Mouse (Mus musculus): ENCODE results near the gene Ercc8. TPM values are rescaled to one million over a fixed set of nuclear protein-coding genes. Genes with fewer than 3 reads are reported as not detected.

The Ercc8 gene
- polyA plus RNA-seq, 1 experiment from 2014 or later: 11.8 TPM

DNA sequence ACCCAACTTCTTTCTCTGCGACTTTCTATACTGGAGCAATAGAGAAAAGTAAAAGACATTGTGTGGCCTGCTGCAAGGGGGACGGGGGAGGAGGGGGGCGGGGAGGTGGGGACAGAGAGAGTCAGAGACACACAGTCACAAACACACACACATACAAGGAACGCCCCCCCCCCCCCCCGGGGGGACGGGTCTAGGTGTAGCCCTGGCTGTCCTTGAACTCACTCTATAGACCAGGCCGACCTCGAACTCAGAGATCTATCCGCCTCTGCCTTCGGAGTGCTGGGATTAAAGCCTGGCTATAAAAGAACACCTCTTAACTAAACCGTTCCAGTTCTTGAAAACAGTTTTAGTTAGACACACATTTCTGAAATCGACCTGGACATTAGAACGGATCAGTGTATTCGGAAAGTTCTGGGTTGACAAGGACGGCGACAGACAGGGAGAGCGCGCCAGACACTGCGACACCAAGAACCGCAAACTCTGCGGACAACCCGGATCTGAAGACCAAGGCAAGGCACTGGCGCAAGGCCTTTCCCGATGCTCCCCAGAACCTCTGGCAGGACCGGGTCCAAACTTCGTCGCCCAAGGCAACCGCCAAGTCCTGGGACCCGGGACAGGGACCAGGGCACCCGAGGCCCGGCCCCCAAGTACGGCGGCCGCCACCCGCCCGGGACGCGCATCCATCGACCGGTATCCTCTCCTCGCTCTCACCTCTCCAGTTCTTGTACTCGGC is 633 bp upstream of the Ercc8 start:
- WGBS: 5% methylated on average over 40 of the region's 42 CpGs
- Histone ChIP-seq H3K4me3 (ENCODE audit: control insufficient read depth in 1 of 2, insufficient read depth in 1 of 2, low read depth in 1 of 2, low read length in 2 of 2) (peak overlapping the region; percentile 90 to 95), H3K36me3 (ENCODE audit: control insufficient read depth, insufficient read depth, low read length) (peaks cover 14% of the 10 kb centered on the region), H3K4me2 (ENCODE audit: low read length) (peak overlapping the region; percentile 85), H3K9ac (ENCODE audit: low read length) (peak overlapping the region; percentile 85), H3K9me3 (ENCODE audit: control insufficient read depth, low read length) (no peaks in the 10 kb centered on the region), H3K4me1 (ENCODE audit: control insufficient read depth in 2 of 2, insufficient read depth in 2 of 2, low read length in 2 of 2) (peaks cover 3 to 9% of the 10 kb centered on the region in 2 experiments; a peak in 2 of 4 replicates), H3K27ac (replicated peaks in 1 of 2; ENCODE audit: control insufficient read depth in 1 of 2, insufficient read depth in 1 of 2, low read depth in 2 of 2, low read length in 2 of 2) (peak overlapping the region in 1 of 2 experiments; percentile 24; a peak in 1 of 4 replicates), H3K27me3 (ENCODE audit: control insufficient read depth, insufficient read depth, low read length) (no peaks in the 10 kb centered on the region)
- ATAC-seq (ENCODE audit: insufficient number of reproducible peaks, insufficient read depth, low FRiP score, low read depth): peak; percentile 6; the same call in 1 of the 2 replicates

DNA sequence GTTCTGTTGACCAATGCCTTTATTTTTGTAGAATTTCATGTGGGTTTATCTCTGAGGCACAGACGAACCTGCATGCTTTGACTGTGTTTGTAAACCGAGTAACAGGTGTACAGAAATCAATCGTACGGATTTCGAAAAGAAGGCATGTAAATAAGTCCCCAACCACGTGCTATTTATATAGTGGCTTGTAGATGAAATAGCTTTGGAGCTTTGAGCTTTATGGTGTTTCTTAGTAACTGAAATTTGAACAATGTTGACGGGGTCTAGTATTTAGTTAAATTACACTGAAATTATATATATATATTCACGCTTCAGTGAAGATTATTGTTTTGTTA is 677 bp downstream of the Ercc8 start:
- Histone ChIP-seq H3K9me3 (ENCODE audit: control insufficient read depth, low read length) (no peaks in the 10 kb centered on the region), H3K36me3 (ENCODE audit: control insufficient read depth, insufficient read depth, low read length) (peaks cover 14% of the 10 kb centered on the region), H3K4me1 (ENCODE audit: control insufficient read depth in 2 of 2, insufficient read depth in 2 of 2, low read length in 2 of 2) (peaks cover 3 to 9% of the 10 kb centered on the region in 2 experiments; a peak in 2 of 4 replicates), H3K9ac (ENCODE audit: low read length) (peak overlapping the region; percentile 85), H3K4me2 (ENCODE audit: low read length) (peak overlapping the region; percentile 85), H3K27me3 (ENCODE audit: control insufficient read depth, insufficient read depth, low read length) (no peaks in the 10 kb centered on the region), H3K27ac (replicated peaks in 1 of 2; ENCODE audit: control insufficient read depth in 1 of 2, insufficient read depth in 1 of 2, low read depth in 2 of 2, low read length in 2 of 2) (no peak overlapping the region), H3K4me3 (ENCODE audit: control insufficient read depth in 1 of 2, insufficient read depth in 1 of 2, low read depth in 1 of 2, low read length in 2 of 2) (peak overlapping the region; percentile 90 to 95)
- ATAC-seq (ENCODE audit: insufficient number of reproducible peaks, insufficient read depth, low FRiP score, low read depth): no peak
- 6% methylated on average over 8 of the region's 8 CpGs for WGBS

DNA sequence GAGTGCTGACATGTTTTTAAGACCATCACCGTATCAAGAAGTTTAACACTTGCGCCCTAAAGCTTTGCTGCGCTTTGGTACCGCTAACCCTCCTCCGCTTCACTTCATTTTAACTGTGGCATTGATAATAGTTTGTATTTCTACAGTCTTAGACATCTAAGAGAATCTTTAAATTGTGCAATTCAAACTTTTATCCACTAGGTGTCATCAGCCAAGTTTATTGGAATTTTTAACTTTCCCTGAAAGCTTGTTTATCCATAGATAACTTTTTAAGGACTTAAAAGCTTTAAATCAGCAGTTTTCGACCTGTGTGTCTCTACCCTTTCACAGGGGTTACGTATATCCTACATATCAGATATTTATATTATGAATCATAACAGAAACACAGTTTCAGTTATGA is 1.4 kb downstream of the Ercc8 start:
- Histone ChIP-seq H3K9me3 (ENCODE audit: control insufficient read depth, low read length) (no peaks in the 10 kb centered on the region), H3K27me3 (ENCODE audit: control insufficient read depth, insufficient read depth, low read length) (no peaks in the 10 kb centered on the region), H3K9ac (ENCODE audit: low read length) (no peak overlapping the region), H3K4me2 (ENCODE audit: low read length) (0 out of 2 replicates have a peak overlapping the region, but pooled peaks have one; percentile 85), H3K27ac (replicated peaks in 1 of 2; ENCODE audit: control insufficient read depth in 1 of 2, insufficient read depth in 1 of 2, low read depth in 2 of 2, low read length in 2 of 2) (no peak overlapping the region), H3K36me3 (ENCODE audit: control insufficient read depth, insufficient read depth, low read length) (peaks cover 14% of the 10 kb centered on the region), H3K4me3 (ENCODE audit: control insufficient read depth in 1 of 2, insufficient read depth in 1 of 2, low read depth in 1 of 2, low read length in 2 of 2) (no peak overlapping the region), H3K4me1 (ENCODE audit: control insufficient read depth in 2 of 2, insufficient read depth in 2 of 2, low read length in 2 of 2) (peaks cover 3 to 9% of the 10 kb centered on the region in 2 experiments; a peak in 2 of 4 replicates)
- ATAC-seq (ENCODE audit: insufficient number of reproducible peaks, insufficient read depth, low FRiP score, low read depth): no peak
- 59% methylated on average over 7 of the region's 7 CpGs for WGBS

DNA sequence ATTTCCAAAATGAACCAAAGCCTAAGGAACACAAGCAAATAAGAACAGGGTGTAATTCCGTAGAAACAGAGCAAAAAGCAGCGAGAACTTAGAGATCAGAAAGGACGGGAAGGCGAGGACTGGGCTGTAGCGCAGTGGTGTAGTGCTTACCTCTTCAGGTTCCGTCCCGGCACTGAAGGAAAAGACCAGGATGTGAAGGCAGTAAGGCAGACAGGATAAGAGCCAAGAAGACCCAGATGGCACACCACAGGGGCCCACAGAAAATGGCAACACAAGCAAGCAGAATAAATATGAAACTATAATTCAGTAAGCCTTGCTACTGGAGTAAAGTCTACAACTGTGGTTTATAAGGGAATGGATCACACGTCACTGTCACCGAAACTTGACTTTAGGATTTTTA is 5.4 kb downstream of the Ercc8 start:
- peaks cover 14% of the 10 kb centered on the region for H3K36me3 ChIP-seq (ENCODE audit: control insufficient read depth, insufficient read depth, low read length)
- no peaks in the 10 kb centered on the region for H3K9me3 ChIP-seq (ENCODE audit: control insufficient read depth, low read length)
- no peak overlapping the region for H3K27ac ChIP-seq (replicated peaks in 1 of 2; ENCODE audit: control insufficient read depth in 1 of 2, insufficient read depth in 1 of 2, low read depth in 2 of 2, low read length in 2 of 2)
- no peak overlapping the region for H3K4me2 ChIP-seq (ENCODE audit: low read length)
- no peak for ATAC-seq (ENCODE audit: insufficient number of reproducible peaks, insufficient read depth, low FRiP score, low read depth)
- H3K27me3 ChIP-seq (ENCODE audit: control insufficient read depth, insufficient read depth, low read length): no peaks in the 10 kb centered on the region
- no peak overlapping the region for H3K4me3 ChIP-seq (ENCODE audit: control insufficient read depth in 1 of 2, insufficient read depth in 1 of 2, low read depth in 1 of 2, low read length in 2 of 2)
- H3K9ac ChIP-seq (ENCODE audit: low read length): no peak overlapping the region
- 95% methylated on average over 9 of the region's 9 CpGs for WGBS
- H3K4me1 ChIP-seq (ENCODE audit: control insufficient read depth in 2 of 2, insufficient read depth in 2 of 2, low read length in 2 of 2): peaks cover 3 to 9% of the 10 kb centered on the region in 2 experiments; a peak in 1 of 4 replicates

DNA sequence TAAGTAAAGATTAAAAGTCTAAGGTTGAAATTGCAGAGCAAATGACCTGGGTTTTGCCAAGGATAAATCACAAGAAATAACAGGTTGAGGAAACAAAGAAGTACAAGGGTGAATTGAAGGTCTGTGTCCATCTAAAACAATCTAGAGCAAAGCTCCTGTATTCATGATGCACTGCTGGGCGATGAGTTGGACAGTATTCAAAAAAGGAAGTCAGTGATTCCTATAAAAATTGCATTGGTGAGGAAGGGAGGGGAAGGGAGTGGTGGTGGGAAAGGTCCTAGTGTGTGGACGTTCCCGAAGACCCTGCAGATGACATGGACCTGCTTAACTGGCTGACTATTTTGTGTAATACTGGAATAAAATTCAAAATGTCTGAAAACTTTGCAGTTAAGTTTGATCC is 6.1 kb downstream of the Ercc8 start:
- WGBS: 83% methylated on average over 3 of the region's 3 CpGs
- no peak overlapping the region for H3K4me2 ChIP-seq (ENCODE audit: low read length)
- H3K4me1 ChIP-seq (ENCODE audit: control insufficient read depth in 2 of 2, insufficient read depth in 2 of 2, low read length in 2 of 2): peaks cover 2 to 3% of the 10 kb centered on the region in 2 experiments; a peak in 1 of 4 replicates
- ATAC-seq (ENCODE audit: insufficient number of reproducible peaks, insufficient read depth, low FRiP score, low read depth): no peak
- H3K9ac ChIP-seq (ENCODE audit: low read length): no peak overlapping the region
- H3K27ac ChIP-seq (replicated peaks in 1 of 2; ENCODE audit: control insufficient read depth in 1 of 2, insufficient read depth in 1 of 2, low read depth in 2 of 2, low read length in 2 of 2): no peak overlapping the region
- H3K36me3 ChIP-seq (ENCODE audit: control insufficient read depth, insufficient read depth, low read length): peaks cover 21% of the 10 kb centered on the region
- H3K4me3 ChIP-seq (ENCODE audit: control insufficient read depth in 1 of 2, insufficient read depth in 1 of 2, low read depth in 1 of 2, low read length in 2 of 2): no peak overlapping the region
- no peaks in the 10 kb centered on the region for H3K27me3 ChIP-seq (ENCODE audit: control insufficient read depth, insufficient read depth, low read length)
- H3K9me3 ChIP-seq (ENCODE audit: control insufficient read depth, low read length): no peaks in the 10 kb centered on the region

DNA sequence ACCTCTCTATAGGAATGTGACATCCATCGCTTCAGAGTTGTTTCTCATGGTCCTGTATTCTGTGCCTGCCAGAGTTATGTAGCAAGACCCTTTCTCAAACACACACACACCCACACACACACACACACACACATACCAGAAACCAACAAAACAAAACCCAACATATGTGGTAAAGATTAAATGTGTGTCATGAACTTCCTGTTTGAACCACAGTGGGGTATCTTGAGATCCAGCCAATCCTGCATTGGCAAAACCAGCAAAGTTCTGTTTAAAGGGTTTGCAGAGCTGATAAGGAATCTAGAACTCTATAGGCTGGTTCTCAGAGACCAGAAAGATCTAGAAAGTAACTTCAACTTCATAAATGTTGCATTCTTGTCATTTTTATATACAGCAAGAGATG is 11.5 kb downstream of the Ercc8 start:
- Histone ChIP-seq H3K4me1 (ENCODE audit: control insufficient read depth in 2 of 2, insufficient read depth in 2 of 2, low read length in 2 of 2) (no peaks in the 10 kb centered on the region), H3K27ac (replicated peaks in 1 of 2; ENCODE audit: control insufficient read depth in 1 of 2, insufficient read depth in 1 of 2, low read depth in 2 of 2, low read length in 2 of 2) (no peak overlapping the region), H3K36me3 (ENCODE audit: control insufficient read depth, insufficient read depth, low read length) (peaks cover 48% of the 10 kb centered on the region), H3K27me3 (ENCODE audit: control insufficient read depth, insufficient read depth, low read length) (no peaks in the 10 kb centered on the region), H3K9ac (ENCODE audit: low read length) (no peak overlapping the region), H3K4me2 (ENCODE audit: low read length) (no peak overlapping the region), H3K9me3 (ENCODE audit: control insufficient read depth, low read length) (no peaks in the 10 kb centered on the region), H3K4me3 (ENCODE audit: control insufficient read depth in 1 of 2, insufficient read depth in 1 of 2, low read depth in 1 of 2, low read length in 2 of 2) (no peak overlapping the region)
- no peak for ATAC-seq (ENCODE audit: insufficient number of reproducible peaks, insufficient read depth, low FRiP score, low read depth)
- 96% methylated on average over 1 of the region's 1 CpGs for WGBS

DNA sequence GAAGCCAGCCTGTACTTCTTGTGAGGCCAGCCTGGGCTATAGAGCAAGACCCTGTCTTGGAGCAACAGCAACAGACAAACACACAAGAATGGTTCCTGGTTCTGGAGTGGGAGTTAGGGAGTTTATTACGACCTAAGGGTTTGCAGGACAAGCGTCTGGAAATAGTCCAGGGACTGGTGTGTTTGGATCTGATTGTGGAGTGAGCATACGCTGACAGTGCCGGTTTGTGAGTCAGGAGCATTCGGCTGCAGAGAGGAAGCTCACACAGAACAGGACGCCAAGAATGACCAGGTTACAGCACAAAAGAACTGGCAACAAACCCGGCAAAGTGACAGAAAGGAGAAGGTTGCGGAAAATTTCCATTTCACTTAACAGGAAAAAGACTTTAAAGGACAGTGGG is 12.0 kb downstream of the Ercc8 start:
- Histone ChIP-seq H3K4me3 (ENCODE audit: control insufficient read depth in 1 of 2, insufficient read depth in 1 of 2, low read depth in 1 of 2, low read length in 2 of 2) (no peak overlapping the region), H3K36me3 (ENCODE audit: control insufficient read depth, insufficient read depth, low read length) (peaks cover 52% of the 10 kb centered on the region), H3K4me1 (ENCODE audit: control insufficient read depth in 2 of 2, insufficient read depth in 2 of 2, low read length in 2 of 2) (no peaks in the 10 kb centered on the region), H3K4me2 (ENCODE audit: low read length) (no peak overlapping the region), H3K27me3 (ENCODE audit: control insufficient read depth, insufficient read depth, low read length) (no peaks in the 10 kb centered on the region), H3K9me3 (ENCODE audit: control insufficient read depth, low read length) (no peaks in the 10 kb centered on the region), H3K9ac (ENCODE audit: low read length) (no peak overlapping the region), H3K27ac (replicated peaks in 1 of 2; ENCODE audit: control insufficient read depth in 1 of 2, insufficient read depth in 1 of 2, low read depth in 2 of 2, low read length in 2 of 2) (no peak overlapping the region)
- no peak for ATAC-seq (ENCODE audit: insufficient number of reproducible peaks, insufficient read depth, low FRiP score, low read depth)
- 74% methylated on average over 8 of the region's 8 CpGs for WGBS

DNA sequence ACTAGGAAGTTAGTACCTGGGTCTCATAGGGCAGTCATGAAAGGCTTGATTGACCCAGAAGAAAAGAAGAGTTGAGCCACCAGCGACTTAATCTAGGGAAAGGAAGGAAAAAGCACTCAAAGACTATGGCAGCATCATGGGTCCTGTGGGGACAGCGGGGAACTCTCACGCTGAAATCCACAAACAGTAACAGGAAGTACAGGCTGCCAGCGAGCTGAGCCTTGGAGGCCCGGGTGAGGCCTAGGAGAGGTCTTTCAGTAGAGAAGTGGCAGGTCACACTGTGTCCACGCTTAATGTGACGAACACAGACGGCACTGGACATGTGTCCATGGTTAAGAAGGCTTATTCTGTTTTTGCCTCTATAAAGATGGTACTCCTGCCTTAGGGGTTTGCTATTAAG is 21.1 kb downstream of the Ercc8 start:
- H3K4me2 ChIP-seq (ENCODE audit: low read length): no peak overlapping the region
- no peaks in the 10 kb centered on the region for H3K4me1 ChIP-seq (ENCODE audit: control insufficient read depth in 2 of 2, insufficient read depth in 2 of 2, low read length in 2 of 2)
- no peak overlapping the region for H3K27ac ChIP-seq (replicated peaks in 1 of 2; ENCODE audit: control insufficient read depth in 1 of 2, insufficient read depth in 1 of 2, low read depth in 2 of 2, low read length in 2 of 2)
- H3K4me3 ChIP-seq (ENCODE audit: control insufficient read depth in 1 of 2, insufficient read depth in 1 of 2, low read depth in 1 of 2, low read length in 2 of 2): no peak overlapping the region
- H3K9ac ChIP-seq (ENCODE audit: low read length): no peak overlapping the region
- 79% methylated on average over 8 of the region's 8 CpGs for WGBS
- peaks cover 70% of the 10 kb centered on the region for H3K36me3 ChIP-seq (ENCODE audit: control insufficient read depth, insufficient read depth, low read length)
- no peaks in the 10 kb centered on the region for H3K9me3 ChIP-seq (ENCODE audit: control insufficient read depth, low read length)
- H3K27me3 ChIP-seq (ENCODE audit: control insufficient read depth, insufficient read depth, low read length): no peaks in the 10 kb centered on the region
- no peak for ATAC-seq (ENCODE audit: insufficient number of reproducible peaks, insufficient read depth, low FRiP score, low read depth)
